ENCODE assay signal across 15 mouse cellular contexts in the genomic region with DNA sequence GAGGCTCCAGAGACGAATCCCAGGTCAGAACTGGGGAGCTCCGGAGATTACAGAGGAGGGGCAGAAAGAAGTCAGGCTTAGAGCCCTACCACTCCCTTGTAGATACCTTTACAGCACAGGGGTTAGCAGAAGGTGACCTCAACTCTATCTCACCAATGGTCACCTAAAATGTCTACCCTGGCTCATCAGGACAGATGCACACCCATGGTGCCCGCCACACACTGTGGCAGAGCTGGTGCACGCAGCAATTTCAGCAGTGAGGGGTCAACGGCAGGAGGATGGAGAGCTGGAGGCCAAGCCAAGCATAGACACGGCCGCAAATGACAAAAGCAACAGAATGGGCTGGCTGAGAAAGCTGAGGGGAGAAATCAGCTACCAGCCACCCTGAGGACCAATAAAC. TPM values are rescaled to one million over a fixed set of nuclear protein-coding genes. Genes with fewer than 3 reads are reported as not detected.
DNase-seq lines count a peak whose midpoint lies in the region; ATAC-seq lines count a peak whose summit lies in the region.
"Had no signal": no experiment of that assay in that cellular context is flagged by ENCODE, and none has a peak within 500 bp of the region (broad histone marks: within the 10 kb centered on the region; RNA-seq: fewer than 3 reads in every experiment).

No protein-coding gene starts in this region.

- H3K27ac ChIP-seq in intestine, embryonic 15.5 days: no peak overlapping the region
- H3K27ac ChIP-seq: embryonic facial prominence, embryonic 10.5 days; forebrain, embryonic 13.5 days; heart, adult 2 months; heart, embryonic 15.5 days had no signal

- no peak overlapping the region for H3K4me3 ChIP-seq in intestine, embryonic 15.5 days (replicated peaks)
- H3K4me3 ChIP-seq: embryonic facial prominence, embryonic 10.5 days; forebrain, embryonic 13.5 days; heart, adult 2 months; heart, embryonic 15.5 days; megakaryocyte, embryonic 14.5 days had no signal

- H3K27me3 ChIP-seq in intestine, embryonic 15.5 days (replicated peaks): no peaks in the 10 kb centered on the region
- H3K27me3 ChIP-seq: forebrain, embryonic 13.5 days; heart, embryonic 15.5 days had no signal

- no peak overlapping the region for H3K9ac ChIP-seq in intestine, embryonic 15.5 days
- H3K9ac ChIP-seq: forebrain, embryonic 13.5 days; heart, embryonic 15.5 days; liver, postnatal 0 days had no signal

- peak; percentile 4 to 5 for DNase-seq in frontal cortex, postnatal 10 days (ENCODE audit: low spot score in 2 of 2)
- DNase-seq in layer of hippocampus, adult 11-12 months (ENCODE audit: low spot score): peak; percentile 1
- no peak for DNase-seq in layer of hippocampus, adult 9-10 months (ENCODE audit: low spot score)
- peak; percentile 12 for DNase-seq in urinary bladder, adult 2 months (ENCODE audit: low spot score)
- DNase-seq in urinary bladder, postnatal 14 days (ENCODE audit: low spot score): no peak
- DNase-seq: liver; liver, postnatal 0 days; lung, postnatal 14 days had no signal

- peaks cover 9% of the 10 kb centered on the region for H3K36me3 ChIP-seq in intestine, embryonic 15.5 days

- no peaks in the 10 kb centered on the region for H3K9me3 ChIP-seq in intestine, embryonic 15.5 days
- H3K9me3 ChIP-seq: embryonic facial prominence, embryonic 10.5 days; forebrain, embryonic 13.5 days; heart, embryonic 15.5 days; megakaryocyte, embryonic 14.5 days had no signal

- ATAC-seq in frontal cortex, adult (ENCODE audit: low TSS enrichment): no peak
- ATAC-seq in intestine, embryonic 15.5 days: no peak
- ATAC-seq: forebrain, embryonic 13.5 days; liver, postnatal 0 days had no signal

- peaks cover 18% of the 10 kb centered on the region for H3K4me1 ChIP-seq in intestine, embryonic 15.5 days (replicated peaks)

- 94% methylated on average over 7 of the region's 7 CpGs for WGBS in intestine, embryonic 15.5 days

- H3K4me2 ChIP-seq in intestine, embryonic 15.5 days (replicated peaks): no peak overlapping the region
- H3K4me2 ChIP-seq: forebrain, embryonic 13.5 days; heart, embryonic 15.5 days had no signal

RNA-seq across cellular contexts. Expression of a gene that starts 47.4 kb away (rescaled TPM):
- polyA plus RNA-seq in urinary bladder, adult 2 months (2012; rRNA removed): 12.6 and 28.4 TPM in 2 replicates
- 9.6 and 10.8 TPM in 2 replicates for polyA plus RNA-seq in intestine, embryonic 15.5 days (2015; fragmentation: Nextera tagmentation; extraction: Ambion mirVana)

Comparison
In these comparisons a context has a peak if more than half of its experiments do, and no peak if none do; other contexts are left out.
1. DNase-seq: peak in frontal cortex, postnatal 10 days (2 of 2), layer of hippocampus, adult 11-12 months (single experiment) and urinary bladder, adult 2 months (single experiment); none in layer of hippocampus, adult 9-10 months (single experiment) and urinary bladder, postnatal 14 days (single experiment).